Mouse (Mus musculus) forelimb bud, embryonic 11.5 days (tissue): ENCODE data around the gene Rmnd5a.

Experiments used
- DNase-seq: peaks from one replicate; pipeline ENCODE4 v3.0.0-alpha.2; 2012; ENCODE audit warnings: low read depth, low spot score

Gene Rmnd5a

DNA sequence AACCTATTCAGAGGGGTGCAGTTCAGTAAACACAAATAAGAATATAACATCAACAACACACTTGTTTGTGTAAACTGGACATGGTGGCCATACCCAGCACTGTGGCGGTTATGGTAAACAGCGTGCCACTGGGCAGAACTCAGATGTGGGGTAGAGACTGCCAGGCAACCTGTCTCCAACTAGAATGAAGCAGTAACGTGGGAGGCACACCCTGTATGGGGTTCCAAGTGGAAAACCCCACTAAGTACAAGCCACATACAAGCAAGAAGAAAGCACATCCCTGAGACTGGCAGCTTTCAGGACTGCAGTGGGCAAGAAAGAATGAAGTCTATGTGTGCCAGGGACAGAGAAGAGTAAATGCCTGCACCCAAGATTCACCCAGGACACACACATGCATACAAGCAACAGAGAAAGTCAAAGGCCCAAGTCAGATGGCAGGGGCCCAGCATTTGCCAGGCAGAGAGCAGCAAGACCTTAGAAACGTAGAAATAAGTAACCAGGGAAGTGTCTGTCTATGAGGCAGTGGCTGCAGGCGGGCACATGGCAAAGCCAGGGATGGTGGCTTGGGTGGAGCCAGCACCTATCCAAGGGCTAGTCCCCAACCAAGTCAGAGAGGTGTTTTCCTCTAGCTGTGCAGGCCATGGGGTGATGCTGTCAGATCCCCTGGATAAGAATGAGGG is 68.3 kb downstream of the Rmnd5a start:
- DNase-seq = no peak

DNA sequence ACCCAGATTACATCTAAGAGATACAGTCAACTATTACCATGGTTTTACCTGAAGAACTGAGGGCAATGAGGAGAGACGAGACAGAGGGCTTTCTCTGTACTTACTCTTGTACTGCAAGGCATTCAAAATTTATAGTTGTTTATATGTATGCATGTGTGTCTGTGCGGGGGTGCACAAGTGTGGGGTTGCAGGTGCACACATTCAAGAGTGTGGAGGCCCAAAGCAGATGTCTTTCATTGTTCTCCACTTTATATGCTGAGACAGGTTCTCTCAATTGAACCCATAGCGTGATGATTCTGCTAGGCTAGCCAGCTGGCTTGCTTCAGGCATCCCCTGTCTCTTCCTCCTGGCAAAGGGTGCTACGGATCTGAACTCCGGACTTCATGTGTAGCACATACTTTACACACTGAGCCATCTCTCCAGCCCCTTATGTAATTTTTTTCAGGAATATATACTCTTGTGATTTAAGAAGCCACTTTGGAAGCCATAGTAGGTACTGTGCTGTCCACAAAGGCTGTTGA is 69.3 kb downstream of the Rmnd5a start:
- DNase-seq = no peak

DNA sequence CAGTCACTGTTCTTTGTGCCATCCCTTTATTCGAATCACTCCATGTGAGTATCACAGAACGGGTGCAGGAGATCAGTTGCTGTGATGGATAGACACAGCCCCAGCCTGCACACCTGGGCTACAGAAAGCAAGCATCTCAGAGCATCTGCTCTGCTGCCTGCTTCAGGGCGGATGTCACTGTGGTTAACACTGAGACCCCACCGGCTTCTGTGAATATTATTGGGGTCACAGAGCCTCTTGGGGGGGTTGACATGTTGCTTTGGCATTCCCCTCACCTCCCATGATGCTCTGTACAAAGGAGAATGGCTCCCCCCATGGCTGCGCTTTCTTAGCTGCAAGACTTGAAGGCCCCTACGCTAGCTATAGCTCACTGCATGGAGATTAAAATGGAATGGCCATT is 71.0 kb downstream of the Rmnd5a start:
- DNase-seq = no peak

DNA sequence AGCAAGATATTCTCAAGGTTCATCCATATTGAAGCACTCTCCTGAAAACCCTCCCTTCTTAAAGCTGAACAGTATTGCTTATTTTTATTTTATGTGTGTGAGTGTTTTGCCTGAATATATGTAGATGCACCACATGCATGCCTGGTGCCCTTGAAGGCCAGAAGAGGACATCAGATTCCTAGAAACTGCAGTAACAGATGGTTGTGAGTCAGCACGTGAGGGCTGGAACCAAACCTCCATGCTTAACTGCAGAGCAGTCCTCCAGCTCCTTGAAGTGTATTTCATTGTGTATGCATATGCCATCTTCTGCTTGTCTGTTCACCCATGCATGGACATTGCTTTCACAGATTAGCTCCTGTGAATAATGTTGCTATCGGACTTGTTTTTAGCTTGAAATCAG is 76.4 kb downstream of the Rmnd5a start:
- DNase-seq = no peak

DNA sequence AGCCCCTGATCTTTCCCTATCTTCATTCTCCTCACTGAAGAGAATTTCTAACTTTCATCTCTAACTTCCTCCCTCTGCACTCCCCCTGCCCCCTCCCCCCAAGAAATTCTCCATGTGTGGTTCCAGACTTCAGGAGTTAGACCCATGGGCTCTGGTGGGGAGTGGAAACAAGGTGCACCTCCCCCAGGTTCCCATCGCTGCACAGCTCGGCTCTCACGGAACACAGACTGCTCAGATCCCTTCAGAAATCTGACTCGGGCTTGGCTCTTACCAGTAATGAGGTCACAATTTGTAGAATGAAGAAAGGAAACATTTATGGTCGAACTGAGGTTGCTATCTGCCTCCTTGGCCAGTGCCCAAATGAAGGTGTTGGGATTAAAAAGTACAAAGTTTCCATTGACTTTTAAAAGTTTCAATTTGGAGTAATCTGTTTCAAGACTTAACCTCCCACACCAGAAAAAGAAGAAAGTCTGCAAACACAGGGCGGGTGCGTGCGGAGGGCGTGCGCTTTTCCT is 79.2 kb downstream of the Rmnd5a start:
- no peak for DNase-seq

DNA sequence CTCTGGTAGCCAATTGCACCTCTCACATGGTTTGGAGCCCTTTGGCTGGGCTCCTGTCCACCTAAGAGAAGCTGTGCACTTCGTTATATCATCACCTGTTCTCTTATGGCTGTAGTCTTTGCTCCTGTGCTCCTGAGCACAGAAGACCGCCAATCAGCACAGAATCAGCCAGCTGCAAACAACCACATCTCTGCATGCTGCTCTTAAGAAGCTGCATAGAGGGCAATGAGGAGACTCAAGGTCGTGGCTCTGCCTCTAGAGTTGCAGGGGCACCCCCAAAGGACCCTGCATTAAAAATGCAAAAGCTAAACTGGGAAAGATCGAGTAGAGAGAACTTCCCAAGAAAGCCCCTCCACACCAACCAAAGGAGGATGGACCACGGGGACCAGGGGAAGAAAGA is 79.7 kb downstream of the Rmnd5a start:
- DNase-seq = no peak

DNA sequence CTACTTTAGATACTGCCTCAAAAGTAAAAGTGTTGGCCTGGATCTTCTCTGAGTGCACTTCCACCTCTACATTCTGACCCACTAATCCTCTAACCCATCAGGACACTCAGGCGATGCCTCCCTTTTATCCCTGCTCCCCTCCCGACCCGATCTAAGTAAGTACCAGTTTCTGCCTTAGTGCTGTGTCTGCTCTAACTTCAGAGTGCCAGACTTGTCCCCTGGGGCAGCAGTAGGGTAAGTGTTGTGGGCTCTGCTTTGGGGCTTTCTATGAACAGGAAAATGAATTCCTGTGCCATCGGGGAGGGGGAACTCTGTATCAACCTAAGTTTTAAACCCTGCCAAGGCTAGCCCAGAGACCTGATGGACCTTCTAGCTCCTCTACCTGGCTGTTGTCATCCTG is 80.2 kb downstream of the Rmnd5a start:
- no peak for DNase-seq

DNA sequence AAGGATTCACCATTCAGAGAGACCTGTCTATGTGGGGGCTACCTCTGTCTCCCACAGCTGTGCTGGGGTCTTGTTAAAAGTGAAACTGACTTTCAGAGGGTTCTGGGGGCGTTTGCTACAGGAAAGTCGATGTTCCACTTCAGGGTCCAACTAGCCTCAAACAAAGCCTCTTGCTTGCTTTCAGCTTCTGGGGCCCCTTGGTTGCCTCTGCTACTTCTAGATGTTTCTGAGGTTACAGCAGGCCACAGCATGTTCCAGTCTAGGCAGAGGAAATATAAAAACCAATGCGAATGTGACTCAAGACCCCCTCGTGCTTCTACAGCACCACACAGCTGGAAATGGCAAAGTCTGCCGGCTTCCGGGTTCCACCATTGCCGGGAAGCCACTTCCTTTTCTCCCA is 82.9 kb downstream of the Rmnd5a start:
- no peak for DNase-seq

DNA sequence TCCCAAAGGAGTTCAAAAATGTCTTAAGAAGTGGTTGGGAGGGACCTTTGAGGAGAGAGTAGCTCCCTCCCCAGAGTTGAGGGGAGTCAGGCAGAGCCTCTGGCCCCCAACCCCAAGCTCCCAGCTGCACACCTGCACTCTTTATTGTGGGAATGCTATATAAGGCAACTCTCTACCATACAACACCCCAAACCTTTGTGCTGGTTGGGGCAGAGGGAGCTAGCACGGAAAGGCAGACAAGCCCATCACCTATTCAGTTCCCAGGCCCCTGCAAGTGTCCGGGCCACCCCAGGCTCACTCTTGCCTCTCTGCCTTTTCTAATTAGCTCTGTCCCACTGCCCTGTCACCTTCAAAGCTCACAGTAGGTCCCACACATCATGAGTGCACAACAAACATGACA is 86.7 kb downstream of the Rmnd5a start:
- DNase-seq = no peak

DNA sequence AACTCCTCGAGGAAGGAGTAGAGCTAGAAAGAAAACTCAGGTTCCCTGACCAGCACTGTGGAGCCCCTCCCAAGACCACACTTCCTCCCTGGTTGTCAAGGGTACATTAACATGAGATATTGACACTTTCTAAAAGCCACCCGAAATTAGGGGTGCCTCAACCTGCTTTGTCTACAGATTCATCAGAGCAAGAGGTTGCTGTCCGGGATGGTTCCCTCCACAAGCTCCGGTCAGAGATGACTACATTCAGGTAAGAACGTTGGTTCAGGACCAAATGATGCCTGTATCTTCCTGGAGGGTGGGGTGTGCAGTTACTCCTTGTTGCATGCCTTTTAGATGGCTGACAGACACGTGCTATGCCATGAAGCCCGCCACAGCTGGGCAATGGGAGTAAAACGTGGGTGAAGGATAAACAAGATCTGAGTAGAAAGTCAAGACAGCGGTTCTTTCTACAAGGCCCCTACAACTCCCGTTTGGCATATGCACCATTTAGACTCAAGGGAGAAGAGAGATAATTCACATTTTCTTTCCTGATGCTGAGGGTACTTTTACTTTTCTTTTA is 87.5 kb downstream of the Rmnd5a start:
- DNase-seq = no peak

DNA sequence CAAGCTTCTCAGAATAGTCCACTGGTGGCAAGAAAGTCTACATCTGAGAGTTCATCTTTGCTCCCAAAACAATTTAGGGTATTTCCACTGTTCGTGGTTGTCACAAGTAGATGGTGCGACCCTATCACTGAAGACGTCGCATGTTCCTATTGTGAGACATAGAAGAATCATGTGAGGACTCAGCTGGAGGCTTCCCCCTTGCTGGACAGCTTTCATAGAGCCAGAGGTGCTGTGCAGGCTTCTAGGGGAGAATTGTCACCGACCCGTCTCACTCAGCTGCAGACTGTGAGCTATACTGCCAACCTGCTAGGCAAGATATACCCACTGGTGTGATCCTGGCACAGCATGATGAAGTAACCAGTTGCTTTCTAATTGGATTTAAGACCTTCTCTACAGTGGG is 88.2 kb downstream of the Rmnd5a start:
- DNase-seq = no peak

DNA sequence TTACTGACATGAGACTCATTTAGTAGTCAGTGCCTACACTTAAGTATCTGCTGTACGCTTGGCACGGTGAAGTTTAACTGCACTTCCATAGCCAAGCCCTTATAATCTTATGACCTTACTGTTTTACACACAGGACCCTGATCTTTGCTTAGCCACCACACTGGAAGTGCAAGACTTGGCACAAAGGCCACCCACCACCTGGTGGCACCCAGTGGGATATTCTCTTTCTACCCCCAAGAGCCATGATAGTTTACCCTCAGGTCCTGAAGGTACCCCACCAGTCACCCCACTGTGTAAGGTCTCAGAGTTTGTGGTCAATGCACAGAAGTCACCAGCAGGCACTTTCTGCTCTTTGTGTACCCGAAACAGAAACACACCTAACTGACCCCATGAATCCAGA is 89.2 kb downstream of the Rmnd5a start:
- no peak for DNase-seq

DNA sequence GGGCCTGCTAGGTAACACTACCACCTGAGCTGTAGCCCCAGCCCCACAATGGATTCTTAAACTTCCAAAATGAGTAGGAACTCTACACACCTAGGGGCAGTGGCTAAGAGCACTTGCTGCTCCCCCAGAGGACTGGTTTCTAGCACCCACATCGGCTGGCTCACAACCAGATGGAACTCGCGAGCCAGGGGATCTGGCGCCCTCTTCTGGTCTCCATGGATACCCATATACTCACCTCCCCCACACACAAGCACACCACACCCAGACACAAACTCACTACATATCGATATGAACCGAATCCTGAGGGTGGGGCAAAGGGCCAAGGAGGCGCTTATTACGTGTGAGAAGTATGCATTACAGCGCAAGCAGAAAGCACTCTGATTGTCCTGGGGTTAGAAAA is 92.4 kb downstream of the Rmnd5a start:
- no peak for DNase-seq

DNA sequence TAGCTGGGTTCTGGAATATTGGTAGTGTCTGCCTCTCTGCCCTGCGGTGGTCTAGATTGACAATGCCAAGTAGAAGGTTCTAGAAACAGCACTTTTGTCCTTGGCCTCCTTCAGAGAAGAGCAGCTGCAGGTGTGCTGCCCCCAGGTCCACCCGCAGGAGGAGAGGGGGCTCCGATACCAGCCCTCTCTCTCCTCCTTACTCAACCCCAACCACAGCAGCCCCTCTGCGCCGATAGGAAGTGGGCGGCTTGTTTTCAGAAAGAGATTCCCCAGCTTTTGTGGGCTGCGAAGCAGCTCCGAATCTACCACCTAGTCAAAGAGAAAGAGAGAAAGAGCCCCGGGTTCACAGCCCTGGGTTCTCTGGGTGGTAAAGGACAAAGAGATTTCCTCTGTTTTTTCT is 99.3 kb downstream of the Rmnd5a start:
- DNase-seq = no peak

DNA sequence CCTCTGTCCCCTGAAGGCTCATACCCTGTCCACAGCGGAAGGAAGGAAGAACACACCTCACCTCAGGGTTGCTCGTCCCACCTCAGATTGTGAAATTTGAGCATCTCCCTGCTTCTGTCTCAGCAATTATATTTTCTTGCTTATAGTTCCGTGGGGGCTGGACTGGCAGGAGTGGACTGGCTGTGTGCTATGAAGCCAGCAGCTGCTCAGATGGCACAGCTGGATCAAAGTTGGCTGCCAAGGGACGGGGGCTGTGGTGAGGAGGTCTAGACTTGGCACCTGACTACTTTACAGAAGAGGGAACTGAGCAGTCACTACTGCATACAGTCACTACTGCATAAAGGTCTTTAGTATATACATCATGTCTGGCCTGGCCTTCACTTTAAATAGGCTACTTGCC is 101.1 kb downstream of the Rmnd5a start:
- no peak for DNase-seq

DNA sequence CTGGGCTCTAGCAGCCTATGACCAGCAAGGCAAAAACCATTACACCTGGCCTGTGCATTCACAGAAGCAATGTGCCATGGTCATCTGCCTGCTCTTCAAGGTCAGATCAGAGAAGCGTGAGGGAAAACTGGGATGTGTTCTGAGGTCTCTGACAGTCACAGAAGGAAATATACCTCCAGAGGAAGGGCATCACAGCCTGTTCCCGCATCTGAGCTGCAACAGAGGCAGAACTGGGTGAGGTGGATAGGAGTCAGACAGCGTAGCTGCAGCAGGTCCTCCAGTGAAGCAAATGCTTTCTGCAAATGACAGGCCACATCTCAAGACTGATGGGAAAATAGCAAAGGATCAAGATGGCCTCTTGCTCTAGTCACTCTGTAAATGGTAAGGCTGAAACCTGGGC is 101.5 kb downstream of the Rmnd5a start:
- DNase-seq = no peak
